Mouse (Mus musculus) heart, embryonic 16.5 days (tissue): ENCODE results near the gene Spata13. TPM values are rescaled to one million over a fixed set of nuclear protein-coding genes. Genes with fewer than 3 reads are reported as not detected.

Source experiments
- ATAC-seq: fragments of 200-750 bp; cut with Nextera tagmentation; replicated peaks from 2 replicates; pipeline ENCODE4 v1.8.0; 2017; ENCODE audit warnings: moderate number of reproducible peaks; ENCODE audit not compliant: insufficient read depth, low FRiP score; ENCODE audit errors: extremely low read depth
- H3K27ac ChIP-seq: fragments of 300-500 bp; sonication (generic); 2 replicates; pipeline ENCODE4 v1.5.1; 2014; ENCODE audit warnings: mild to moderate bottlenecking, low read length, control low read depth, moderate library complexity
- H3K27me3 ChIP-seq: fragments of 300-500 bp; sonication (generic); 2 replicates; pipeline ENCODE4 v1.6.1; 2014; ENCODE audit warnings: low read length, mixed read lengths; ENCODE audit not compliant: control insufficient read depth, insufficient read depth
- H3K36me3 ChIP-seq: fragments of 300-500 bp; sonication (generic); 2 replicates; pipeline ENCODE4 v1.6.1; 2014; ENCODE audit not compliant: control insufficient read depth, insufficient read depth
- H3K4me1 ChIP-seq: fragments of 300-500 bp; sonication (generic); 2 replicates; pipeline ENCODE4 v1.6.1; 2014; ENCODE audit warnings: low read length, mixed read lengths; ENCODE audit not compliant: control insufficient read depth, insufficient read depth
- H3K4me2 ChIP-seq: fragments of 300-500 bp; sonication (generic); 2 replicates; pipeline ENCODE4 v1.6.1; 2014; ENCODE audit warnings: low read depth, mild to moderate bottlenecking, control low read depth, low read length
- H3K4me3 ChIP-seq: fragments of 300-500 bp; sonication (generic); 2 replicates; pipeline ENCODE4 v1.5.1; 2014; ENCODE audit warnings: mild to moderate bottlenecking, control low read depth, low read length
- H3K9ac ChIP-seq: fragments of 300-500 bp; sonication (generic); 2 replicates; pipeline ENCODE4 v1.6.1; 2014; ENCODE audit warnings: low read length, control low read depth
- H3K9me3 ChIP-seq: fragments of 300-500 bp; sonication (generic); replicated peaks from 2 replicates; pipeline ENCODE4 v1.6.1; 2016; ENCODE audit warnings: low read length; ENCODE audit not compliant: control insufficient read depth
- WGBS: fragments of 180-500 bp; shearing (Covaris S2); extraction: QIAGEN DNeasy Blood & Tissue Kit; methylation state at CpG from one replicate; pipeline ENCODE4 v1.1.7; 2014; 5-methylcytosine and 5-hydroxymethylcytosine counted together
- polyA plus RNA-seq: library from polyadenylated mRNA; unstranded; fragments of >200 nt; fragmentation: Nextera tagmentation; extraction: Ambion mirVana; gene quantifications from 2 replicates; pipeline ENCODE4 v1.2.1, GENCODE M21; 2015

Gene Spata13
- polyA plus RNA-seq, 1 experiment from 2014 or later, result 21.4 TPM

GRCm38 (mm10) chr14:60732787-60733186 lies 99.0 kb downstream of the Spata13 start:
- Histone ChIP-seq H3K36me3 (no peaks in the 10 kb centered on the region), H3K9ac (peak overlapping the region; percentile 83), H3K4me1 (peaks cover 47% of the 10 kb centered on the region), H3K4me2 (peak overlapping the region; percentile 63), H3K4me3 (peak overlapping the region; percentile 57), H3K27ac (peak overlapping the region; percentile 96), H3K9me3 (0 out of 2 replicates have a peak, but pooled peaks cover 2% of the 10 kb centered on the region), H3K27me3 (no peaks in the 10 kb centered on the region)
- under 1% methylated on average over 16 of the region's 16 CpGs for WGBS
- 0 out of 2 replicates have a peak, but pooled peaks have one; percentile 2 for ATAC-seq

DNA sequence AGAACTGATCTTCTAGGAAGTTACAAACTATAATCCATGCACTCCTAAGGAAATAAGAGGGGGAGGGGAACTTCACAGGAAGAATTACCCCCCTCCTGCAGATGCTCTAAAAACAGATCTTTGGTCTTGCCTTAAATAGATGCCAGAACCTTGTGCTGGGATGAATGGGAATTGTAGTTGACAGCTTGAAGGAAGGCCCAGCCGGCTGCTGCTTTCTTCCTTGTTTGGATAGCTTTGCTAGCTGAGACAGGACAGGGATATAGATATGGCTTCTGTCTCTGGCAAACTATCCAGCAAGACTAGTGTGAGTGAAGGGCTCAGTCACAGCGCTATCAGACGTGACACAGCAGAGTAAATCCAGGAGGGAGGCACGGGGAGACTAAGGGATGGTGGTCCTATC lies 99.9 kb downstream of the Spata13 start:
- H3K4me1 ChIP-seq, result peaks cover 51% of the 10 kb centered on the region
- no peaks in the 10 kb centered on the region for H3K27me3 ChIP-seq
- H3K4me3 ChIP-seq, result peak overlapping the region; percentile 57
- H3K27ac ChIP-seq, result peak overlapping the region; percentile 96
- H3K4me2 ChIP-seq, result peak overlapping the region; percentile 63
- H3K36me3 ChIP-seq, result no peaks in the 10 kb centered on the region
- 0 out of 2 replicates have a peak, but pooled peaks cover 2% of the 10 kb centered on the region for H3K9me3 ChIP-seq
- peak overlapping the region; percentile 83 for H3K9ac ChIP-seq
- WGBS, result 15% methylated on average over 4 of the region's 4 CpGs
- peak; percentile 46 for ATAC-seq

- Histone ChIP-seq H3K4me3 (peak overlapping the region; percentile 17), H3K27me3 (no peaks in the 10 kb centered on the region), H3K4me1 (peaks cover 63% of the 10 kb centered on the region), H3K36me3 (no peaks in the 10 kb centered on the region), H3K4me2 (peak overlapping the region; percentile 63), H3K27ac (peak overlapping the region; percentile 96), H3K9me3 (no peaks in the 10 kb centered on the region), H3K9ac (peak overlapping the region; percentile 23)
- WGBS, result 41% methylated on average over 5 of the region's 5 CpGs
- ATAC-seq, result no peak
Measured at GRCm38 (mm10) chr14:60735206-60735605, 101.4 kb downstream of the Spata13 start.

GRCm38 (mm10) chr14:60735848-60736547 lies 102.2 kb downstream of the Spata13 start:
- Histone ChIP-seq H3K9me3 (no peaks in the 10 kb centered on the region), H3K4me1 (peaks cover 71% of the 10 kb centered on the region), H3K27me3 (no peaks in the 10 kb centered on the region), H3K4me3 (peak overlapping the region; percentile 31), H3K4me2 (peak overlapping the region; percentile 63), H3K36me3 (no peaks in the 10 kb centered on the region), H3K27ac (peak overlapping the region; percentile 96), H3K9ac (peak overlapping the region; percentile 76)
- ATAC-seq, result no peak
- 35% methylated on average over 13 of the region's 13 CpGs for WGBS

DNA sequence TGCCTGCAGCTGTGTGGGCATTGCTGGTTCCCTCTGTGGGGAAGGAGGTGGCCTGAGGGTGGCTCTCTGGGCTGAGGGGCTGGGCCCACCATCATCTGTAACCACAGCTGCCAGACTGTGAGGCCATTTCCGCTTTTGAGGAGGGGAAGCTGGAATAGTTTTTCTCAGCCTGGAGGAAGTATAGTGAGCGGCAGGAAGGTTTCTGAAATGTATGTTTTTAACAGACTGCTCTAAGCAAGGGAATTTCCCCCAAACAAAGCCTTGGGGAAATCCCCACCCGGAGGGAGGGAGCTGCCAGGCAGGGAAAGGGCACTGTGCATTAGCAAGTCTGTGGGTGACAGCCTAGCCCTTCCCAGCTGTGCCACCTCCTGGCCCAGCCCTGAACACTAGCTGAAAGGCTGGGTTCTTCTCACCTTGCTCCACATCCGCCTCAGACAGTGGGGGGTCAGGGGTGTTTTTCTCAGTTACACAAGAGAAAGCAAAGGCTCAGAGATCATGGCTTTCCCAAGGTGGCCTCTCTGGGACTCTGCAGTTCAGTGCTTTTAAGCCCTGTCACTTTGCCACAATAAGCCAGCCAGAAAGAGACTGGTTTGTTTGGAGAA lies 102.9 kb downstream of the Spata13 start:
- no peaks in the 10 kb centered on the region for H3K36me3 ChIP-seq
- no peaks in the 10 kb centered on the region for H3K27me3 ChIP-seq
- no peaks in the 10 kb centered on the region for H3K9me3 ChIP-seq
- peak overlapping the region; percentile 31 for H3K4me3 ChIP-seq
- 0 out of 2 replicates have a peak, but pooled peaks have one; percentile 15 for ATAC-seq
- peak overlapping the region; percentile 63 for H3K4me2 ChIP-seq
- 4% methylated on average over 4 of the region's 4 CpGs for WGBS
- H3K9ac ChIP-seq, result peak overlapping the region; percentile 76
- peaks cover 78% of the 10 kb centered on the region for H3K4me1 ChIP-seq
- H3K27ac ChIP-seq, result peak overlapping the region; percentile 96

DNA sequence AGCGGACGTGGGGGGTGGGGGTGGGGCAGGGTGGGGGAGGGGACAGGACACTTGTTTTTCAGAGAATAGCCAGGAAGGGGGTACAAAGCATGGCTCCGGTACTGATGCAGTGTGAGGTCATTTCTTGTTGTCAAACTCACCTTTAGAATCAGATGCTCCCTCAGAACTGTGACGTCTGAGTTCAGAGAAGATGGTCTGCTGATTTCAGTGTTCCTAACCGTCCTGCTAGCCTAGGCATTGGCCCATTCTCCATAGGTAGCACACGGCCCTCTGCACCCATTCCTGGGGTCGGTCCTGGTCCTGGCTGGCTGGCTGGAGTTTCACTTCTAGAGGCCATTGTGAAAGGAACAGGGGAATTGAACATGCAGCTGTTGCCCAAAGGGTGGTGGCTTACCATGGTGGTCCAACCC lies 103.4 kb downstream of the Spata13 start:
- H3K27ac ChIP-seq, result peak overlapping the region; percentile 96
- peak overlapping the region; percentile 63 for H3K4me2 ChIP-seq
- no peaks in the 10 kb centered on the region for H3K36me3 ChIP-seq
- H3K4me1 ChIP-seq, result peaks cover 83% of the 10 kb centered on the region
- no peak for ATAC-seq
- H3K4me3 ChIP-seq, result peak overlapping the region; percentile 31; the same call in 1 of the 2 replicates
- H3K27me3 ChIP-seq, result no peaks in the 10 kb centered on the region
- no peaks in the 10 kb centered on the region for H3K9me3 ChIP-seq
- 0 out of 2 replicates have a peak overlapping the region, but pooled peaks have one; percentile 0 for H3K9ac ChIP-seq
- WGBS, result 21% methylated on average over 7 of the region's 7 CpGs

DNA sequence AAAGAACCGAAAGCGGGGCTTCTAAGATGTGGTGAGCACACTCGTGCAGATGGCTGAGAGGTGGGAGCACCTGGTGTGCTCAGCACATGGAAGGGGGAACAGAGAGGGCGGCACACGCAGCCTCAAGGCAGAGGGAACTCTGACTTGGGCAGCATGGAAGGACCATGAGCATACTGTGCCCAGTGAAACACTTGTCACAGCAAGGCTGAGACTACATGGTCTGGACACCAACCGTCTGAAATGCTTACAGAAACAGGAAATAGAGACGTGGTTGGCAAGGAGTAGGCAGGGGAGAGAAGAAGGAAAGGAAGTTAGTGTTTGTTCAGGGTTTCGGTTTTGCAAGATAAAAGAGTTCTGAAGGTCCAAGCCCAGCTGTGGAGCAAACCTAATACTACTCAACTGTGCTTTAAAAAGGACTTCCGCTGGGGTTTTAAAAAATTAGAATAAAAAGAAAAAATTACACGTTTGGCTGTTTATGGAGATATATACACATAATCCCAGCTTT lies 104.7 kb downstream of the Spata13 start:
- Histone ChIP-seq H3K4me3 (no peak overlapping the region), H3K4me1 (peaks cover 90% of the 10 kb centered on the region), H3K36me3 (no peaks in the 10 kb centered on the region), H3K9ac (peak overlapping the region; percentile 50), H3K27me3 (no peaks in the 10 kb centered on the region), H3K4me2 (peak overlapping the region; percentile 27), H3K9me3 (no peaks in the 10 kb centered on the region), H3K27ac (peak overlapping the region; percentile 96)
- ATAC-seq, result no peak
- 53% methylated on average over 10 of the region's 10 CpGs for WGBS

GRCm38 (mm10) chr14:60739155-60739554 lies 105.4 kb downstream of the Spata13 start:
- H3K27me3 ChIP-seq, result no peaks in the 10 kb centered on the region
- ATAC-seq, result no peak
- no peaks in the 10 kb centered on the region for H3K9me3 ChIP-seq
- H3K36me3 ChIP-seq, result no peaks in the 10 kb centered on the region
- peaks cover 90% of the 10 kb centered on the region for H3K4me1 ChIP-seq
- no peak overlapping the region; the same call in 1 of the 2 replicates for H3K9ac ChIP-seq
- no peak overlapping the region for H3K4me3 ChIP-seq
- WGBS, result 10% methylated on average over 7 of the region's 9 CpGs
- 0 out of 2 replicates have a peak overlapping the region, but pooled peaks have one; percentile 6 for H3K4me2 ChIP-seq
- peak overlapping the region; percentile 96 for H3K27ac ChIP-seq

GRCm38 (mm10) chr14:60739616-60740015 lies 105.8 kb downstream of the Spata13 start:
- no peak overlapping the region for H3K4me3 ChIP-seq
- H3K27me3 ChIP-seq, result no peaks in the 10 kb centered on the region
- no peak for ATAC-seq
- H3K36me3 ChIP-seq, result no peaks in the 10 kb centered on the region
- WGBS, result 56% methylated on average over 12 of the region's 12 CpGs
- H3K27ac ChIP-seq, result peak overlapping the region; percentile 96
- no peaks in the 10 kb centered on the region for H3K9me3 ChIP-seq
- H3K4me2 ChIP-seq, result no peak overlapping the region
- H3K4me1 ChIP-seq, result peaks cover 90% of the 10 kb centered on the region
- peak overlapping the region; percentile 49; the same call in 1 of the 2 replicates for H3K9ac ChIP-seq
